Mouse (Mus musculus) c-Kit-positive CD71-positive TER-119-positive erythroid progenitor cells, embryonic 14.5 days (primary cell): ENCODE data around the gene Chrdl2.
"Not testable (repeated sequence)": the region's sequence is repeated elsewhere in the genome, so short reads cannot be mapped to it uniquely, and the experiment has no call there.

ENCODE experiments used
- DNase-seq: peaks from one replicate; pipeline ENCODE4 v3.0.0-alpha.2; 2013; ENCODE audit warnings: low spot score

Chrdl2 gene

GRCm38 (mm10) chr7:100036050-100036449 is 30.1 kb downstream of the Chrdl2 start:
- no peak for DNase-seq

GRCm38 (mm10) chr7:100036495-100036894 is 30.5 kb downstream of the Chrdl2 start:
- DNase-seq: no peak

GRCm38 (mm10) chr7:100042120-100042519 is 36.1 kb downstream of the Chrdl2 start:
- DNase-seq: no peak

- DNase-seq: no peak
Measured at GRCm38 (mm10) chr7:100043096-100043495, 37.1 kb downstream of the Chrdl2 start.

- no peak for DNase-seq
Measured at GRCm38 (mm10) chr7:100043605-100044031, 37.6 kb downstream of the Chrdl2 start.

- DNase-seq: no peak
Measured at GRCm38 (mm10) chr7:100046486-100046885, 40.5 kb downstream of the Chrdl2 start.

GRCm38 (mm10) chr7:100051904-100052303 is 45.9 kb downstream of the Chrdl2 start:
- no peak for DNase-seq

GRCm38 (mm10) chr7:100052991-100053390 is 47.0 kb downstream of the Chrdl2 start:
- not testable (repeated sequence) for DNase-seq

GRCm38 (mm10) chr7:100073959-100074358 is 68.0 kb downstream of the Chrdl2 start:
- no peak for DNase-seq

GRCm38 (mm10) chr7:100076296-100076695 is 70.3 kb downstream of the Chrdl2 start:
- DNase-seq: no peak

- no peak for DNase-seq
Measured at GRCm38 (mm10) chr7:100077071-100077470, 71.1 kb downstream of the Chrdl2 start.

- DNase-seq: no peak
Measured at GRCm38 (mm10) chr7:100080087-100080781, 74.3 kb downstream of the Chrdl2 start.

GRCm38 (mm10) chr7:100082836-100083235 is 76.9 kb downstream of the Chrdl2 start:
- DNase-seq: no peak

- DNase-seq: no peak
Measured at GRCm38 (mm10) chr7:100083812-100084211, 77.8 kb downstream of the Chrdl2 start.
